Mouse (Mus musculus) right cerebral cortex, adult 2 months (tissue): ENCODE measurements around the gene Gm21671.
"Not testable (repeated sequence)": the region's sequence is repeated elsewhere in the genome, so short reads cannot be mapped to it uniquely, and the experiment has no call there.

Experiments used
- DNase-seq, 2 experiments: peaks; one replicate each; pipeline ENCODE4 v3.0.0; 2021 to 2022; ENCODE audit warnings: low spot score in 2 of 2

The Gm21671 gene

GRCm38 (mm10) chr5:25954317-25954716 lies at the start of gene Gm21671:
Gene Gm21671, minus strand, starts transcription at chr5:25954417.
- not testable (repeated sequence) for DNase-seq

GRCm38 (mm10) chr5:25988550-25988949 lies 34.3 kb upstream of the Gm21671 start, which contains the start of gene Gm21698:
Gene Gm21698, minus strand, starts transcription at chr5:25988650.
- DNase-seq, result not testable (repeated sequence)

DNA sequence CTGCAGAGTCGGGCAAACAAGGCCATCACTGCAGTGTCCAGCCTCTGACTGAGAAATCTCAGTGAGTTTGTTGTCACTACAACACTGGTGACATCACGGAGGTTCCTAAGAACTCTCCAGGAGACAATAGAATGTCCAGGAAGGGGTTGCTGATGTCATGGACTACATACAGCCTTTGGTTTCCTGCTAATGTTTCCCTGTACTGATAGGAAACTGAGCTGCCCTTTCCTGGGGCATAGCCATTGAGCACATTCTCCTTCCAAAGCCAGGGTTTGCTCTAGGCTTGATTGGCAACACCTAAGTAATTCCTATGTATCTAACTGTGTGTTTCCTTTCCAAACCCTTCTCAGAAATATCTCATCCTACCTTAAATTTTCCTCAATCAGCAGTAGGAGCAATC lies 18.3 kb upstream of the Gm21671 start, which contains the start of gene Gm21680:
Gene Gm21680 (minus strand): TSS at position 101 of the 400 bp plus-strand sequence.
- DNase-seq, result not testable (repeated sequence)

DNA sequence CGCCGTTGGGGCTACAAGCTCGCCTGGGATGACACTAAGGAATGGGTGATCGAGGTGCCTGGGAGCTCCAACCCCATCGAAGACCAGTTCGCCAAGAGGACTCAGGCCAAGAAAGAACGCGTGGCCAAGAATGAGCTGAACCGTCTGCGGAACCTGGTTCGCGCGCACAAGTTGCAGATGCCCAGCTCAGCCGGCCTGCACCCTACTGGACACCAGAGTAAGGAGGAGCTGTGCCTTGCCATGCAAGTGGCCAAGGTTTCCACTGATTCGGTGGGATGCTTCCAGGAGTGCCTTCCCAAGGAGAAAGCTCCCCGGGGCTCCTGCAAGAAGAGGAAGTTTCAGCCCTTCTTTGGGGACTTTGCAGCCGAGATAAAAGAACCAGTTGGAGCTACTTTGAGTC lies 2.8 kb upstream of the Gm21671 start:
- DNase-seq, result not testable (repeated sequence)

- DNase-seq, result not testable (repeated sequence)
These were observed 2.4 kb upstream of the Gm21671 start for GRCm38 (mm10) chr5:25956611-25957010.

DNA sequence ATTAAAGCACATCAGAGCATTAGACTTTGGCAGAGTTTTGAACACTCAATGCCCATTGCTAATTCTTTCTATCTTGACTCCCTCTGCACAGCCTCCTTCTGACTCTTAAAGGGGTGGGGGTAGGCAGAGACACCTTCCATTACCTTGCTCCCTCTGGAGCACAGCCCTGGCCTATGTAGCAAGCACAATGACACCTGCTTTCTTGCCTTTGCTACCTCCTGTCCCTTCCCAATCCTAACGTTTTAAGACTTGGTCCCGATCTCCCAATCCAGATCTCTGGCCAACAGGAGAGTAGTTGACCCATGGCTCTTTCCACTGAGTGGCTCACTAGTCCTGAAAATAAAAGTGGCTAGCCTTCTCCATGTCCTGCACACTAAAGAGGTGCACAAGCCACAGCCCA lies 8.8 kb downstream of the Gm21671 start:
- DNase-seq, result not testable (repeated sequence)

GRCm38 (mm10) chr5:25942281-25942680 lies 11.9 kb downstream of the Gm21671 start, which contains the start of gene Gm21663:
Gene Gm21663, minus strand, starts transcription at chr5:25942381.
- DNase-seq, result not testable (repeated sequence)
